Mouse (Mus musculus): ENCODE measurements around the gene Slc25a10. TPM values are rescaled to one million over a fixed set of nuclear protein-coding genes. Genes with fewer than 3 reads are reported as not detected.

The Slc25a10 gene
- total and polyA plus RNA-seq, 3 experiments: 52.0 to 53.6 TPM; not detected in 1

GRCm38 (mm10) chr11:120510375-120511030, 18.9 kb downstream of the Slc25a10 start (continued):
- no peak for TF ChIP-seq ZKSCAN1 (IDR thresholded peaks at IDR 0.05; ENCODE audit: low read depth, low read length)
- peak; percentile 96 for TF ChIP-seq MYC (IDR thresholded peaks at IDR 0.05; ENCODE audit: low read depth, low read length)
- TF ChIP-seq TCF12 (IDR thresholded peaks at IDR 0.05; ENCODE audit: low read depth, low read length): peak; percentile 60
- peak; percentile 74; the same call in 1 of the 2 replicates for TF ChIP-seq E2F4 (IDR thresholded peaks at IDR 0.05; ENCODE audit: borderline replicate concordance, low read depth, low read length)
- TF ChIP-seq MXI1 (IDR thresholded peaks at IDR 0.05; ENCODE audit: low read depth, low read length): peak; percentile 94
- peak; percentile 31 for TF ChIP-seq TAL1 (IDR thresholded peaks at IDR 0.05; ENCODE audit: low read length)
- peak; percentile 63; the same call in 1 of the 2 replicates for TF ChIP-seq ETS1 (IDR thresholded peaks at IDR 0.05; ENCODE audit: low read depth, low read length)
- TF ChIP-seq POLR2AphosphoS5 (IDR thresholded peaks at IDR 0.05; ENCODE audit: borderline replicate concordance, low read depth, low read length): no peak
- TF ChIP-seq BHLHE40 (IDR thresholded peaks at IDR 0.05; ENCODE audit: borderline replicate concordance, low read depth, low read length): peak; percentile 70
- TF ChIP-seq MEF2A (IDR thresholded peaks at IDR 0.05; ENCODE audit: extremely low read depth, insufficient replicate concordance, low read depth, low read length, poor library complexity, severe bottlenecking): no peak
- no peak for TF ChIP-seq ZC3H11A (IDR thresholded peaks at IDR 0.05; ENCODE audit: low read depth, low read length)
- TF ChIP-seq POLR2AphosphoS2 (IDR thresholded peaks at IDR 0.05; ENCODE audit: low read length): peak; percentile 82; the same call in 1 of the 2 replicates
- TF ChIP-seq NELFE (IDR thresholded peaks at IDR 0.05; ENCODE audit: low read depth, low read length): peak; percentile 77
- TF ChIP-seq SMC3 (IDR thresholded peaks at IDR 0.05; ENCODE audit: low read depth, low read length): peak; percentile 19; the same call in 1 of the 2 replicates

GRCm38 (mm10) chr11:120512790-120513453, 21.3 kb downstream of the Slc25a10 start:
- no peak overlapping the region for H3K27ac ChIP-seq (ENCODE audit: control insufficient read depth, low read depth, low read length)
- no peak for TF ChIP-seq POLR2A (IDR thresholded peaks at IDR 0.05; ENCODE audit: control insufficient read depth in 1 of 2, insufficient read depth in 1 of 2, low read depth in 1 of 2, low read length in 2 of 2, poor library complexity in 1 of 2)
- no peak for TF ChIP-seq TCF12 (IDR thresholded peaks at IDR 0.05; ENCODE audit: low read depth, low read length)
- no peak for TF ChIP-seq NRF1 (IDR thresholded peaks at IDR 0.05; ENCODE audit: insufficient read depth, low read depth, low read length, poor library complexity, severe bottlenecking)
- TF ChIP-seq GATA1 (IDR thresholded peaks at IDR 0.05; ENCODE audit: low read depth, low read length): no peak
- TF ChIP-seq JUND (IDR thresholded peaks at IDR 0.05; ENCODE audit: low read depth, low read length): no peak
- no peak for TF ChIP-seq E2F4 (IDR thresholded peaks at IDR 0.05; ENCODE audit: borderline replicate concordance, low read depth, low read length)
- TF ChIP-seq SIN3A (IDR thresholded peaks at IDR 0.05; ENCODE audit: low read length): no peak
- TF ChIP-seq POLR2AphosphoS5 (IDR thresholded peaks at IDR 0.05; ENCODE audit: borderline replicate concordance, low read depth, low read length): no peak
- no peak for TF ChIP-seq MXI1 (IDR thresholded peaks at IDR 0.05; ENCODE audit: low read depth, low read length)
- TF ChIP-seq CHD1 (IDR thresholded peaks at IDR 0.05; ENCODE audit: low read depth, low read length): no peak
- no peak for TF ChIP-seq ETS1 (IDR thresholded peaks at IDR 0.05; ENCODE audit: low read depth, low read length)
- no peak for TF ChIP-seq BHLHE40 (IDR thresholded peaks at IDR 0.05; ENCODE audit: borderline replicate concordance, low read depth, low read length)
- TF ChIP-seq ZNF384 (IDR thresholded peaks at IDR 0.05; ENCODE audit: low read depth, low read length): no peak
- TF ChIP-seq RCOR1 (IDR thresholded peaks at IDR 0.05; ENCODE audit: low read depth, low read length): no peak
- no peak for TF ChIP-seq ELF1 (IDR thresholded peaks at IDR 0.05; ENCODE audit: low read depth, low read length)
- TF ChIP-seq MAX (IDR thresholded peaks at IDR 0.05; ENCODE audit: low read length): no peak
- TF ChIP-seq UBTF (IDR thresholded peaks at IDR 0.05; ENCODE audit: borderline replicate concordance, insufficient read depth, low read depth, low read length): no peak
- no peaks in the 10 kb centered on the region; the same call in 1 of the 2 replicates for H3K79me2 ChIP-seq (ENCODE audit: control insufficient read depth, insufficient read depth, low read length, poor library complexity)
- H3K4me3 ChIP-seq (ENCODE audit: control insufficient read depth in 1 of 2, insufficient read depth in 1 of 2, low read depth in 2 of 2, low read length in 2 of 2): no peak overlapping the region
- no peaks in the 10 kb centered on the region for H3K27me3 ChIP-seq (ENCODE audit: control insufficient read depth in 1 of 2, insufficient read depth in 2 of 2, low read length in 2 of 2)
- H3K9me3 ChIP-seq (replicated peaks; ENCODE audit: insufficient read depth, low read length): no peaks in the 10 kb centered on the region
- H3K9ac ChIP-seq (ENCODE audit: control insufficient read depth, low read depth, low read length, poor library complexity, severe bottlenecking): no peak overlapping the region
- DNase-seq (ENCODE audit: low read depth, low spot score): no peak
- H3K4me1 ChIP-seq (ENCODE audit: control insufficient read depth in 1 of 2, insufficient read depth in 2 of 2, low read length in 2 of 2): peaks cover 15 to 30% of the 10 kb centered on the region in 2 experiments
- peaks cover 0 to 19% of the 10 kb centered on the region in 2 experiments; a peak in 2 of 4 replicates for H3K36me3 ChIP-seq (ENCODE audit: control insufficient read depth in 1 of 2, insufficient read depth in 2 of 2, low read length in 2 of 2)

Data from MEL (cell line).